Mouse (Mus musculus): ENCODE results near the gene Rac1. TPM values are rescaled to one million over a fixed set of nuclear protein-coding genes. Genes with fewer than 3 reads are reported as not detected.
"Not testable (repeated sequence)": the region's sequence is repeated elsewhere in the genome, so short reads cannot be mapped to it uniquely, and the experiment has no call there.

Gene Rac1
- polyA plus RNA-seq, 1 experiment from 2014 or later = 475 TPM

DNA sequence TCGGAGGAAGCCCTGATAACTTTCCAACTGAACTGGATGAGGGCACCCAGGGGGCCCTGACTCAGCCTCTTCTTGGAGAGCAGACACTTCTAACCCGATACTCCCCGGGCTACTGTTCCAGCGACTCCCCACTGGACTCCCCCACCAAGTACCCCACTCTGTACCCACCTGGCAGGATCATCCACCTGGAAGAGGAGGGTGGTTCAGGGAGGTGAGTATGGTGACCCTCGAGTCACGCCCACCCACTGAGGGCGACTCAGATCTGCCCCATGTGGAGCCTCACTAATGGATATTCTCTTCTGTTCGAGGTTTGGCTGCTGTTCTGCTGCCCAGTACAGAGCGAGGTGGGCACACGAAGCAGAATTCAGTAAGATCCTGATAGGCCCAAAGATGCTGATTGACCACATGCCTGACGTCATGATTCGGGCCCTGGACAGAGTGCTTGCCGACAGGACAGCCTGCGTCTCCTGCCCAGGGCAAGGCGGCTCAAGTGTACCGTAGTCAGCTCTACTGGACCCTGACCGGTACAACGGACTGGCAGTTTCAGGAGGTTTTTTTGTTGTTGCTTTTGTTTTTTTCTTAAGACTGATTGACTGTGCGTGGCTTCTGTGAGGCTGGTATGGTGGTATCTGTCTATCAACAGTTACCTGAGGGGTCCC, 24.8 kb downstream of the Rac1 start:
- Histone ChIP-seq H3K27ac (ENCODE audit: low read length) (no peak overlapping the region), H3K4me1 (replicated peaks; ENCODE audit: control insufficient read depth, insufficient read depth, low read length) (no peaks in the 10 kb centered on the region), H3K36me3 (ENCODE audit: control insufficient read depth, insufficient read depth, low read length) (peaks cover 21% of the 10 kb centered on the region), H3K4me3 (ENCODE audit: low read length) (no peak overlapping the region), H3K9ac (ENCODE audit: low read length) (no peak overlapping the region), H3K4me2 (ENCODE audit: low read depth, low read length) (no peak overlapping the region), H3K27me3 (ENCODE audit: control insufficient read depth, insufficient read depth, low read depth, low read length) (no peaks in the 10 kb centered on the region), H3K9me3 (ENCODE audit: control insufficient read depth, low read length) (no peaks in the 10 kb centered on the region)
- ATAC-seq (ENCODE audit: low read depth) = no peak
- WGBS = 88% methylated on average over 19 of the region's 19 CpGs

DNA sequence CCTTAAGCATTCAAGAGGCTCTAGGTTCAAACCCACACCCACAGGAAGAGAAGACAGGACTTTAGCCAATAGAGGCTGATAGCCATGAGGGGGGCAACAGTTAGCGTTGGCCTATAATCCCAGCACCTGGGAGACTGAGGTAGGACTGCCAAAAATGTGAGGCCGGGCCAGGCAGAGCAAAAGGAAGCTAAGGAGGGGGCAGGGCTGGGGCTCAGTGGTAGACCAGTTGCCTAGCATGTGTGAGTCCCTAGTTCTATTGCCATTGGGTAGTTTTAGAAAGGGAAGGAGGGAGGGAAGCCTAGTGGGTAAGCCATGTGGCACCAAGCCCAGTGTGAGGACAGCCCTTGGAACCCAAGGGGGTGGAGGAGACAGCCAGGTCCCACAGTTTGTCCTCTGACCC, 26.2 kb downstream of the Rac1 start:
- Histone ChIP-seq H3K4me3 (ENCODE audit: low read length) (no peak overlapping the region), H3K9ac (ENCODE audit: low read length) (no peak overlapping the region), H3K4me2 (ENCODE audit: low read depth, low read length) (no peak overlapping the region), H3K27ac (ENCODE audit: low read length) (no peak overlapping the region), H3K9me3 (ENCODE audit: control insufficient read depth, low read length) (no peaks in the 10 kb centered on the region), H3K27me3 (ENCODE audit: control insufficient read depth, insufficient read depth, low read depth, low read length) (no peaks in the 10 kb centered on the region), H3K36me3 (ENCODE audit: control insufficient read depth, insufficient read depth, low read length) (peaks cover 16% of the 10 kb centered on the region), H3K4me1 (replicated peaks; ENCODE audit: control insufficient read depth, insufficient read depth, low read length) (no peaks in the 10 kb centered on the region)
- 81% methylated on average over 2 of the region's 2 CpGs for WGBS
- ATAC-seq (ENCODE audit: low read depth) = no peak

DNA sequence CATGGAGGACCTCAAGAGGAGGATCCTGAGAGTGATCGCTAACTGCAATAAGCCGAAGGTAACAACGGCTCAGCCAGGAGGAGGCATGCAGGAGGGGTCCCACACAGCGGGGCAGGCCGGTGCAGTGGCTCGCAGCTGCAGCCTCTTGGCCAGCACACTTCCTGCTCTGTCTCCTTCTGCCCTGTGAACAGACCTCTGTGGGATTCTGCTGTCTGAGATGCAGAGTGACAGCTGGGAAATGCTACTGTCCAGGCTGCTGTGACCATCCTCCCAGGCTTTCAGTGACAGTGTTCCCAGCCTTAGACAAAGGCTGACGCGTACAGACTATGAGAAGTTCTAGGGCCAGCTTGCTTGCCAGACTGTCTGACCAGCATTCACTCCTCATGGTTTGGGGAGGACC, 26.7 kb downstream of the Rac1 start:
- 83% methylated on average over 8 of the region's 8 CpGs for WGBS
- Histone ChIP-seq H3K4me2 (ENCODE audit: low read depth, low read length) (no peak overlapping the region), H3K9me3 (ENCODE audit: control insufficient read depth, low read length) (no peaks in the 10 kb centered on the region), H3K27ac (ENCODE audit: low read length) (no peak overlapping the region), H3K4me3 (ENCODE audit: low read length) (no peak overlapping the region), H3K9ac (ENCODE audit: low read length) (no peak overlapping the region), H3K27me3 (ENCODE audit: control insufficient read depth, insufficient read depth, low read depth, low read length) (no peaks in the 10 kb centered on the region), H3K4me1 (replicated peaks; ENCODE audit: control insufficient read depth, insufficient read depth, low read length) (no peaks in the 10 kb centered on the region), H3K36me3 (ENCODE audit: control insufficient read depth, insufficient read depth, low read length) (peaks cover 16% of the 10 kb centered on the region)
- ATAC-seq (ENCODE audit: low read depth) = 0 out of 2 replicates have a peak, but pooled peaks have one; percentile 13

DNA sequence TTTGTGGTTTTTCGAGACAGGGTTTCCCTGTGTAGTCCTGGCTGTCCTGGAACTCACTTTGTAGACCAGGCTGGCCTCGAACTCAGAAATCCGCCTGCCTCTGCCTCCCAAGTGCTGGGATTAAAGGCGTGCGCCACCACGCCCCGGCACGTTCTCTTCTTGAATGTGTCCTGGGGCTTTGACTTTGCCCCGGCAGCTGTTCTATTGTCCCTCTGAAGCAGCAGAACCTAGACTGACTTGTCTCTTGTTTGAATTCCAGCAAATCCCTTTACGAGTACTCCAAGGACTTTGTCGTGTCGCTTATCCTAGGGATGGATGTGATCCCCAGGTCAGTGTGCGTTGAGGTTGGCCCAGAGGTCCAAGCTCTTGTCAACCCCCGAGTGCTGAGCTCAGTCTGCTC, 27.1 kb downstream of the Rac1 start:
- not testable (repeated sequence) for ATAC-seq (ENCODE audit: low read depth); H3K9ac ChIP-seq (ENCODE audit: low read length); H3K4me1 ChIP-seq (replicated peaks; ENCODE audit: control insufficient read depth, insufficient read depth, low read length); H3K27me3 ChIP-seq (ENCODE audit: control insufficient read depth, insufficient read depth, low read depth, low read length); H3K4me3 ChIP-seq (ENCODE audit: low read length); H3K27ac ChIP-seq (ENCODE audit: low read length); H3K4me2 ChIP-seq (ENCODE audit: low read depth, low read length); H3K9me3 ChIP-seq (ENCODE audit: control insufficient read depth, low read length)
- H3K36me3 ChIP-seq (ENCODE audit: control insufficient read depth, insufficient read depth, low read length) = peaks cover 14% of the 10 kb centered on the region
- WGBS = 89% methylated on average over 14 of the region's 14 CpGs

DNA sequence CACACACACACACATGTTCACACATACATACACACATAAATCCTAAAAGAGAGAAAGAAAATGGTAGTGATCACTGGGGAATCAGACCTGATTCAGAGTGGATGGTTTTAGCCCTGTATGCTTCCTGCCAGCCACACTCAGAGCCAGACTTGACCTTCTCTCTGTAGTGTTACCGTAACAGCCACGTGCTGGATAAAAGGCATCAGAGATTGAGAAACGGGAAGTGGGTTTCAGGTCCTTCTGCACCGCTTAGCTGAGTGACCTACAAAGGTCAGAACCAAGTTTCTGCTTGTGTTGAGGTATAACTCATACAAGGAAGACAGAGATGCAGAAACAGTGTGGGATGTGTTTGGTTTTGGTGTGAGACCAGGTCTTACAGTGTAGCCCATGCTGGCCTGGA, 28.1 kb downstream of the Rac1 start:
- H3K9ac ChIP-seq (ENCODE audit: low read length) = no peak overlapping the region
- H3K9me3 ChIP-seq (ENCODE audit: control insufficient read depth, low read length) = no peaks in the 10 kb centered on the region
- peaks cover 8% of the 10 kb centered on the region for H3K36me3 ChIP-seq (ENCODE audit: control insufficient read depth, insufficient read depth, low read length)
- no peaks in the 10 kb centered on the region for H3K4me1 ChIP-seq (replicated peaks; ENCODE audit: control insufficient read depth, insufficient read depth, low read length)
- ATAC-seq (ENCODE audit: low read depth) = no peak
- no peaks in the 10 kb centered on the region for H3K27me3 ChIP-seq (ENCODE audit: control insufficient read depth, insufficient read depth, low read depth, low read length)
- H3K27ac ChIP-seq (ENCODE audit: low read length) = no peak overlapping the region
- 68% methylated on average over 4 of the region's 4 CpGs for WGBS
- no peak overlapping the region for H3K4me2 ChIP-seq (ENCODE audit: low read depth, low read length)
- no peak overlapping the region for H3K4me3 ChIP-seq (ENCODE audit: low read length)

DNA sequence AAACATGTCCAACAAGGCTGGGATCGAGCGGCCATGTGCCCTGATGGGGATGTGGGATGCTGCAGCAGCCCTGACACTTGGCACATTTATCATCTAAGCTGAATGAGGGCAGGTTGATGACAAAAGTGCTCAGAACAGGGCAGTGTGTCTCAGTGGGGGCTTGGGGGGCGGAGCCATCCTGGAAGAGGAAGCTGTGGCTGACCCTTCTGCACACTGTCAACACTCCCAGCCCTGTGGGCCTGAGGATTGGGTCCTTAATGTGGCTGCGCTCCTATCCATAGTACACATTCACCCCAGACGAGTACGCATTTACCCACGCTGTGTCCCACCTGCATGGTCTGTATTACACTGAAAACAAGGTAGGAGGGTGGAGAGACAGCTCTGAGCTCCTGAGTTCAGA, 28.6 kb downstream of the Rac1 start:
- WGBS = 88% methylated on average over 7 of the region's 7 CpGs
- H3K36me3 ChIP-seq (ENCODE audit: control insufficient read depth, insufficient read depth, low read length) = peaks cover 3% of the 10 kb centered on the region; the same call in 1 of the 2 replicates
- no peak overlapping the region for H3K27ac ChIP-seq (ENCODE audit: low read length)
- no peak overlapping the region for H3K4me2 ChIP-seq (ENCODE audit: low read depth, low read length)
- H3K4me1 ChIP-seq (replicated peaks; ENCODE audit: control insufficient read depth, insufficient read depth, low read length) = no peaks in the 10 kb centered on the region
- H3K4me3 ChIP-seq (ENCODE audit: low read length) = no peak overlapping the region
- no peaks in the 10 kb centered on the region for H3K9me3 ChIP-seq (ENCODE audit: control insufficient read depth, low read length)
- ATAC-seq (ENCODE audit: low read depth) = no peak
- no peak overlapping the region for H3K9ac ChIP-seq (ENCODE audit: low read length)
- no peaks in the 10 kb centered on the region for H3K27me3 ChIP-seq (ENCODE audit: control insufficient read depth, insufficient read depth, low read depth, low read length)

DNA sequence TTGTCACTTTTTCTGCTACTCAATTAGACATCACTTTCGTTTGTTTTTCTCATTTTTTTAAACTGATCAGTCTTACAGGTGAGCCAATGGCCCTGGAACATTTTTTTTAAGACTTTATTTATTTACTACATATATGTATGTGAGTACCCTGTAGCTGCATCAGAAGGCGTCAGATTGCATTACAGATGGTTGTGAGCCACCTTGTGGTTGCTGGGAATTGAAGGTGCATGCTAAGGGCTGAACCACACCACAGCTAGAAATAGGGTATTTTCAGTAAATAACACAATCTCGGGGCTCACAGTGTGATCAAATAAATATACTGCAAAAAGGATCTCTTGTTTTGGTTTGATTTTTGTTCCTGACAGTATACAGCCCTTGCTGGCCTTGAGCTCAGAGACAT, 30.4 kb downstream of the Rac1 start:
- Histone ChIP-seq H3K27me3 (ENCODE audit: control insufficient read depth, insufficient read depth, low read depth, low read length) (no peaks in the 10 kb centered on the region), H3K4me3 (ENCODE audit: low read length) (no peak overlapping the region), H3K36me3 (ENCODE audit: control insufficient read depth, insufficient read depth, low read length) (no peaks in the 10 kb centered on the region), H3K4me1 (replicated peaks; ENCODE audit: control insufficient read depth, insufficient read depth, low read length) (no peaks in the 10 kb centered on the region), H3K27ac (ENCODE audit: low read length) (no peak overlapping the region), H3K4me2 (ENCODE audit: low read depth, low read length) (no peak overlapping the region), H3K9ac (ENCODE audit: low read length) (no peak overlapping the region), H3K9me3 (ENCODE audit: control insufficient read depth, low read length) (no peaks in the 10 kb centered on the region)
- ATAC-seq (ENCODE audit: low read depth) = no peak
- 73% methylated on average over 3 of the region's 3 CpGs for WGBS

DNA sequence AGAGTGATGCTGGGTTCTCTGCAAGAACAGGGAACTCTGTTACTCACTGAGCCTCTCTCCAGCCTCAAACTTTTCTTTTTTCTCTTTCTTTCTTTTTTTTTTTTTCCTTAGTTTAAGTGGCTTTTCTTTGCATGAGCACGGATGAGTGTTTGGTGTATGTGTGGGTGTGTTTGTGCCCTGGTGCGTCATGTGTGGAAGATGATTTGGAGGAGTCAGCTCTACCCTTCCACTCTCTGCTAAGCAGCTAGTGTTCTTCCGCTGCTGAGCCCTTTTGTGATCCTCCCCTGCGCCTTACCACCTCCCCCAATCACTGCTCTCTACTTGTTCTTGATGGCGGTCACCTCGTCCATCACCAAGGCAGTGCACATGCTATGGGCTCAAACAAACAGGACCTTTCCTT, 32.1 kb downstream of the Rac1 start:
- Histone ChIP-seq H3K27me3 (ENCODE audit: control insufficient read depth, insufficient read depth, low read depth, low read length) (no peaks in the 10 kb centered on the region), H3K9me3 (ENCODE audit: control insufficient read depth, low read length) (no peaks in the 10 kb centered on the region; the same call in 1 of the 2 replicates), H3K4me1 (replicated peaks; ENCODE audit: control insufficient read depth, insufficient read depth, low read length) (no peaks in the 10 kb centered on the region), H3K36me3 (ENCODE audit: control insufficient read depth, insufficient read depth, low read length) (no peaks in the 10 kb centered on the region), H3K27ac (ENCODE audit: low read length) (no peak overlapping the region), H3K9ac (ENCODE audit: low read length) (no peak overlapping the region), H3K4me2 (ENCODE audit: low read depth, low read length) (no peak overlapping the region), H3K4me3 (ENCODE audit: low read length) (no peak overlapping the region)
- no peak for ATAC-seq (ENCODE audit: low read depth)
- 82% methylated on average over 6 of the region's 6 CpGs for whole genome bisulfite sequencing

DNA sequence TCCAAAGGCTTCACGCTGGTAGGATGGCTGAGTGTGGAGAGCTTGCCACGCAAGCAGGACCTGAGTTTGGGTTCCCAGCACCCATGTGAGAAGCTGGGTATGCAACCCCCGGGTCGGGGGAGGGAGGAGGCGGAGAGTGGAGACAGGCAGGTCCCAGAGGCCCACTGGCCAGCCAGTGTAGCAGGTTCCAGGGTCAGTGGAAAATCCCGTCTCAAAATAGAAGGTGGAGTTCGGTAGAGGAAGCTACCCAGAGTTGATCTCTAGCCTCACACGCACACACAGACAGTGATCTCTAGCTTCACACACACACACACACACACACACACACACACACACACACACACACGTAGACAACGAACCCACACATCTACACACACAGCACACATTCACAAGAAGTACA, 34.7 kb downstream of the Rac1 start:
- no peak overlapping the region for H3K4me2 ChIP-seq (ENCODE audit: low read depth, low read length)
- H3K36me3 ChIP-seq (ENCODE audit: control insufficient read depth, insufficient read depth, low read length) = no peaks in the 10 kb centered on the region
- no peaks in the 10 kb centered on the region; the same call in 1 of the 2 replicates for H3K9me3 ChIP-seq (ENCODE audit: control insufficient read depth, low read length)
- 79% methylated on average over 10 of the region's 10 CpGs for WGBS
- no peaks in the 10 kb centered on the region for H3K27me3 ChIP-seq (ENCODE audit: control insufficient read depth, insufficient read depth, low read depth, low read length)
- H3K27ac ChIP-seq (ENCODE audit: low read length) = no peak overlapping the region
- no peak overlapping the region for H3K4me3 ChIP-seq (ENCODE audit: low read length)
- no peak overlapping the region for H3K9ac ChIP-seq (ENCODE audit: low read length)
- ATAC-seq (ENCODE audit: low read depth) = no peak
- H3K4me1 ChIP-seq (replicated peaks; ENCODE audit: control insufficient read depth, insufficient read depth, low read length) = no peaks in the 10 kb centered on the region

DNA sequence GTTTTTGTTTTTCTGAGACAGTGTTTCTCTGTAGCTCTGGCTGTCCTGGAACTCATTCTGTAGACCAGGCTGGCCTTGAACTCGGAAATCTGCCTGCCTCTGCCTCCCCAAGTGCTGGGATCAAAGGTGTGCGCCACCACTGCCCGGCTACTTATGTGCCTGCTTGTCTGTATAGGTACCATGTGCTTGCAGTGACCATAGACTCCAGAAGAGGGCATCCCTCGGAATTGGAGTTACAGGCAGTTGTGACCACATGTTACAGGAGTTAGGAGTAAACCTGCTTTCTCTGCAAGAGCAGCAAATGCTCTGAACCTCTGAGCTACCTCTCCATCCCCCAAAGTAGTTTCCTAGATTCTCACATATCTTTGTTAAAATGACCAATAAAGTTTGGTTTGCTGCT, 36.1 kb downstream of the Rac1 start:
- H3K4me2 ChIP-seq (ENCODE audit: low read depth, low read length) = no peak overlapping the region
- no peaks in the 10 kb centered on the region for H3K4me1 ChIP-seq (replicated peaks; ENCODE audit: control insufficient read depth, insufficient read depth, low read length)
- H3K9ac ChIP-seq (ENCODE audit: low read length) = no peak overlapping the region
- H3K4me3 ChIP-seq (ENCODE audit: low read length) = no peak overlapping the region
- no peaks in the 10 kb centered on the region; the same call in 1 of the 2 replicates for H3K9me3 ChIP-seq (ENCODE audit: control insufficient read depth, low read length)
- no peaks in the 10 kb centered on the region for H3K27me3 ChIP-seq (ENCODE audit: control insufficient read depth, insufficient read depth, low read depth, low read length)
- H3K36me3 ChIP-seq (ENCODE audit: control insufficient read depth, insufficient read depth, low read length) = no peaks in the 10 kb centered on the region
- no peak overlapping the region for H3K27ac ChIP-seq (ENCODE audit: low read length)
- 86% methylated on average over 4 of the region's 4 CpGs for WGBS
- ATAC-seq (ENCODE audit: low read depth) = no peak

All from lung, embryonic 16.5 days (tissue).